Mouse (Mus musculus) stomach, postnatal 0 days (tissue): ENCODE data around the gene Zfp46.

Experiments used
- CTCF ChIP-seq: IDR thresholded peaks from 2 replicates; pipeline ENCODE4 v1.5.1; 2016; ENCODE audit warnings: antibody characterized with exemption, low read depth, mild to moderate bottlenecking, moderate library complexity
- EP300 ChIP-seq: optimal IDR thresholded peaks from 2 replicates; pipeline ENCODE3; 2016; ENCODE audit warnings: antibody characterized with exemption

GRCm38 (mm10) chr4:136240955-136241354 is 43.5 kb upstream of the Zfp46 start:
- no peak for TF ChIP-seq CTCF
- TF ChIP-seq EP300: no peak
